Mouse (Mus musculus): ENCODE data around the gene Ndufs2.

The Ndufs2 gene

GRCm38 (mm10) chr1:171193911-171194830 lies 57.0 kb downstream of the Ndufs2 start:
- no peak for DNase-seq

- no peak for DNase-seq
These were observed 57.9 kb downstream of the Ndufs2 start for GRCm38 (mm10) chr1:171193093-171193840.

GRCm38 (mm10) chr1:171192283-171192682 lies 58.9 kb downstream of the Ndufs2 start:
- DNase-seq: no peak

GRCm38 (mm10) chr1:171190832-171191231 lies 60.4 kb downstream of the Ndufs2 start:
- DNase-seq: no peak

- no peak for DNase-seq
These were observed 61.6 kb downstream of the Ndufs2 start for GRCm38 (mm10) chr1:171189476-171190114.

- DNase-seq: no peak
These were observed 62.1 kb downstream of the Ndufs2 start for GRCm38 (mm10) chr1:171189046-171189445.

- no peak for DNase-seq
These were observed 63.1 kb downstream of the Ndufs2 start for GRCm38 (mm10) chr1:171187851-171188700.

- DNase-seq: no peak
These were observed 65.5 kb downstream of the Ndufs2 start for GRCm38 (mm10) chr1:171185655-171186054.
